Mouse (Mus musculus): ENCODE data around the gene Alyref. TPM values are rescaled to one million over a fixed set of nuclear protein-coding genes. Genes with fewer than 3 reads are reported as not detected.
A peak's percentile ranks its signal among the peaks of the same experiment; 100 is the strongest.

Gene Alyref
- polyA plus RNA-seq, 1 experiment from 2014 or later = 361 TPM

GRCm38 (mm10) chr11:120605667-120606066, 7.5 kb upstream of the Alyref start:
- no peak for ATAC-seq (replicated peaks; ENCODE audit: low FRiP score, low read depth)
- H3K36me3 ChIP-seq (ENCODE audit: insufficient read depth, low read length) = peaks cover 42% of the 10 kb centered on the region

GRCm38 (mm10) chr11:120603545-120603944, 5.4 kb upstream of the Alyref start:
- no peak for ATAC-seq (replicated peaks; ENCODE audit: low FRiP score, low read depth)
- H3K9me3 ChIP-seq (replicated peaks; ENCODE audit: low read length) = no peaks in the 10 kb centered on the region
- 78% methylated on average over 2 of the region's 2 CpGs for WGBS

More at GRCm38 (mm10) chr11:120605667-120606066, 7.5 kb upstream of the Alyref start:
- no peaks in the 10 kb centered on the region for H3K9me3 ChIP-seq (replicated peaks; ENCODE audit: low read length)
- H3K27me3 ChIP-seq (ENCODE audit: insufficient read depth, low read length) = no peaks in the 10 kb centered on the region
- DNase-seq (ENCODE audit: low spot score) = no peak
- H3K4me2 ChIP-seq (ENCODE audit: low read length) = no peak overlapping the region
- H3K27ac ChIP-seq = no peak overlapping the region
- TF ChIP-seq CTCF (IDR thresholded peaks at IDR 0.05; ENCODE audit: low read depth) = no peak
- WGBS = 90% methylated on average over 7 of the region's 7 CpGs
- H3K4me1 ChIP-seq (replicated peaks; ENCODE audit: insufficient read depth, low read length) = peaks cover 6% of the 10 kb centered on the region
- H3K9ac ChIP-seq (ENCODE audit: low read depth, low read length) = no peak overlapping the region
- no peak overlapping the region for H3K4me3 ChIP-seq (replicated peaks; ENCODE audit: low read depth, low read length)

GRCm38 (mm10) chr11:120600716-120601115, 2.6 kb upstream of the Alyref start:
- Histone ChIP-seq H3K9ac (ENCODE audit: low read depth, low read length) (no peak overlapping the region), H3K27me3 (ENCODE audit: insufficient read depth, low read length) (no peaks in the 10 kb centered on the region), H3K4me1 (replicated peaks; ENCODE audit: insufficient read depth, low read length) (peaks cover 10% of the 10 kb centered on the region; the same call in 1 of the 2 replicates), H3K4me3 (replicated peaks; ENCODE audit: low read depth, low read length) (no peak overlapping the region), H3K36me3 (ENCODE audit: insufficient read depth, low read length) (peaks cover 43% of the 10 kb centered on the region), H3K27ac (no peak overlapping the region), H3K4me2 (ENCODE audit: low read length) (no peak overlapping the region), H3K9me3 (replicated peaks; ENCODE audit: low read length) (no peaks in the 10 kb centered on the region)
- WGBS = 91% methylated on average over 3 of the region's 3 CpGs
- ATAC-seq (replicated peaks; ENCODE audit: low FRiP score, low read depth) (no peak), DNase-seq (ENCODE audit: low spot score) (no peak)
- no peak for TF ChIP-seq CTCF (IDR thresholded peaks at IDR 0.05; ENCODE audit: low read depth)

More at GRCm38 (mm10) chr11:120603545-120603944, 5.4 kb upstream of the Alyref start:
- H3K4me2 ChIP-seq (ENCODE audit: low read length) = no peak overlapping the region
- no peak for DNase-seq (ENCODE audit: low spot score)
- no peak overlapping the region for H3K27ac ChIP-seq
- no peak overlapping the region for H3K9ac ChIP-seq (ENCODE audit: low read depth, low read length)
- no peak overlapping the region for H3K4me3 ChIP-seq (replicated peaks; ENCODE audit: low read depth, low read length)
- H3K36me3 ChIP-seq (ENCODE audit: insufficient read depth, low read length) = peaks cover 38% of the 10 kb centered on the region
- H3K27me3 ChIP-seq (ENCODE audit: insufficient read depth, low read length) = no peaks in the 10 kb centered on the region
- no peak for TF ChIP-seq CTCF (IDR thresholded peaks at IDR 0.05; ENCODE audit: low read depth)
- H3K4me1 ChIP-seq (replicated peaks; ENCODE audit: insufficient read depth, low read length) = peaks cover 6% of the 10 kb centered on the region; the same call in 1 of the 2 replicates

GRCm38 (mm10) chr11:120598990-120599549, 905 bp upstream of the Alyref start:
- Histone ChIP-seq H3K27ac (peak overlapping the region; percentile 94), H3K4me2 (ENCODE audit: low read length) (peak overlapping the region; percentile 90), H3K36me3 (ENCODE audit: insufficient read depth, low read length) (peaks cover 38% of the 10 kb centered on the region), H3K4me3 (replicated peaks; ENCODE audit: low read depth, low read length) (peak overlapping the region; percentile 97), H3K27me3 (ENCODE audit: insufficient read depth, low read length) (no peaks in the 10 kb centered on the region), H3K9ac (ENCODE audit: low read depth, low read length) (peak overlapping the region; percentile 60), H3K4me1 (replicated peaks; ENCODE audit: insufficient read depth, low read length) (peaks cover 10% of the 10 kb centered on the region; the same call in 1 of the 2 replicates), H3K9me3 (replicated peaks; ENCODE audit: low read length) (no peaks in the 10 kb centered on the region)
- ATAC-seq (replicated peaks; ENCODE audit: low FRiP score, low read depth) = no peak
- DNase-seq (ENCODE audit: low spot score) = no peak
- 38% methylated on average over 17 of the region's 17 CpGs for WGBS
- TF ChIP-seq CTCF (IDR thresholded peaks at IDR 0.05; ENCODE audit: low read depth) = no peak

GRCm38 (mm10) chr11:120597240-120598235, 627 bp downstream of the Alyref start:
- Histone ChIP-seq H3K9ac (ENCODE audit: low read depth, low read length) (peak overlapping the region; percentile 99), H3K27ac (peak overlapping the region; percentile 94), H3K4me3 (replicated peaks; ENCODE audit: low read depth, low read length) (peak overlapping the region; percentile 97), H3K4me1 (replicated peaks; ENCODE audit: insufficient read depth, low read length) (peaks cover 10% of the 10 kb centered on the region; the same call in 1 of the 2 replicates), H3K4me2 (ENCODE audit: low read length) (peak overlapping the region; percentile 90), H3K27me3 (ENCODE audit: insufficient read depth, low read length) (no peaks in the 10 kb centered on the region), H3K9me3 (replicated peaks; ENCODE audit: low read length) (no peaks in the 10 kb centered on the region), H3K36me3 (ENCODE audit: insufficient read depth, low read length) (peaks cover 41% of the 10 kb centered on the region)
- WGBS = 4% methylated on average over 79 of the region's 99 CpGs
- peak; percentile 53 for DNase-seq (ENCODE audit: low spot score)
- ATAC-seq (replicated peaks; ENCODE audit: low FRiP score, low read depth) = peak; percentile 61
- TF ChIP-seq CTCF (IDR thresholded peaks at IDR 0.05; ENCODE audit: low read depth) = no peak

- Histone ChIP-seq H3K27ac (no peak overlapping the region), H3K4me2 (ENCODE audit: low read length) (no peak overlapping the region), H3K9me3 (replicated peaks; ENCODE audit: low read length) (no peaks in the 10 kb centered on the region), H3K9ac (ENCODE audit: low read depth, low read length) (no peak overlapping the region), H3K4me1 (replicated peaks; ENCODE audit: insufficient read depth, low read length) (no peaks in the 10 kb centered on the region), H3K4me3 (replicated peaks; ENCODE audit: low read depth, low read length) (no peak overlapping the region), H3K27me3 (ENCODE audit: insufficient read depth, low read length) (no peaks in the 10 kb centered on the region), H3K36me3 (ENCODE audit: insufficient read depth, low read length) (peaks cover 52% of the 10 kb centered on the region)
- DNase-seq (ENCODE audit: low spot score) (no peak), ATAC-seq (replicated peaks; ENCODE audit: low FRiP score, low read depth) (no peak)
- 90% methylated on average over 6 of the region's 6 CpGs for WGBS
- no peak for TF ChIP-seq CTCF (IDR thresholded peaks at IDR 0.05; ENCODE audit: low read depth)
These were observed 9.6 kb downstream of the Alyref start for GRCm38 (mm10) chr11:120588531-120588930.

Data from kidney, postnatal 0 days (tissue).